Mouse (Mus musculus) hindbrain, embryonic 16.5 days (tissue): ENCODE results near the gene Zfp593. TPM values are rescaled to one million over a fixed set of nuclear protein-coding genes. Genes with fewer than 3 reads are reported as not detected.
A peak's percentile ranks its signal among the peaks of the same experiment; 100 is the strongest.

ENCODE experiments used
- ATAC-seq: fragments of 200-750 bp; cut with Nextera tagmentation; 2 replicates; pipeline ENCODE4 v1.8.0; 2017; ENCODE audit warnings: moderate TSS enrichment, moderate library complexity
- H3K27ac ChIP-seq: fragments of 300-500 bp; sonication (generic); 2 replicates; pipeline ENCODE4 v1.5.1; 2014; ENCODE audit warnings: low read depth, mild to moderate bottlenecking, control low read depth, low read length, moderate library complexity
- H3K27me3 ChIP-seq: fragments of 300-500 bp; sonication (generic); replicated peaks from 2 replicates; pipeline ENCODE4 v1.6.1; 2014; ENCODE audit warnings: low read length; ENCODE audit not compliant: control insufficient read depth, insufficient read depth
- H3K36me3 ChIP-seq: fragments of 300-500 bp; sonication (generic); 2 replicates; pipeline ENCODE4 v1.6.1; 2014; ENCODE audit warnings: mild to moderate bottlenecking, low read length, moderate library complexity, mixed read lengths; ENCODE audit not compliant: control insufficient read depth, insufficient read depth
- H3K4me1 ChIP-seq: fragments of 300-500 bp; sonication (generic); 2 replicates; pipeline ENCODE4 v1.6.1; 2014; ENCODE audit warnings: low read depth, low read length; ENCODE audit not compliant: control insufficient read depth, insufficient read depth
- H3K4me2 ChIP-seq: fragments of 300-500 bp; sonication (generic); 2 replicates; pipeline ENCODE4 v1.6.1; 2014; ENCODE audit warnings: mild to moderate bottlenecking, low read length, control low read depth, moderate library complexity
- H3K4me3 ChIP-seq: fragments of 300-500 bp; sonication (generic); 2 replicates; pipeline ENCODE4 v1.5.1; 2014; ENCODE audit warnings: mild to moderate bottlenecking, low read length, control low read depth, moderate library complexity
- H3K9ac ChIP-seq: fragments of 300-500 bp; sonication (generic); 2 replicates; pipeline ENCODE4 v1.6.1; 2014; ENCODE audit warnings: low read depth, mild to moderate bottlenecking, control low read depth, low read length, moderate library complexity
- H3K9me3 ChIP-seq: fragments of 300-500 bp; sonication (generic); 2 replicates; pipeline ENCODE4 v1.6.1; 2014; ENCODE audit warnings: mild to moderate bottlenecking, low read length, moderate library complexity; ENCODE audit not compliant: control insufficient read depth
- WGBS: fragments of 180-500 bp; shearing (Covaris S2); extraction: QIAGEN DNeasy Blood & Tissue Kit; methylation state at CpG from one replicate; pipeline ENCODE4 v1.1.7; 2014; 5-methylcytosine and 5-hydroxymethylcytosine counted together
- polyA plus RNA-seq: library from polyadenylated mRNA; unstranded; fragments of >200 nt; fragmentation: Nextera tagmentation; extraction: Ambion mirVana; gene quantifications from 2 replicates; pipeline ENCODE4 v1.2.1, GENCODE M21; 2015

Gene Zfp593
- polyA plus RNA-seq, 1 experiment from 2014 or later: 13.3 TPM

DNA sequence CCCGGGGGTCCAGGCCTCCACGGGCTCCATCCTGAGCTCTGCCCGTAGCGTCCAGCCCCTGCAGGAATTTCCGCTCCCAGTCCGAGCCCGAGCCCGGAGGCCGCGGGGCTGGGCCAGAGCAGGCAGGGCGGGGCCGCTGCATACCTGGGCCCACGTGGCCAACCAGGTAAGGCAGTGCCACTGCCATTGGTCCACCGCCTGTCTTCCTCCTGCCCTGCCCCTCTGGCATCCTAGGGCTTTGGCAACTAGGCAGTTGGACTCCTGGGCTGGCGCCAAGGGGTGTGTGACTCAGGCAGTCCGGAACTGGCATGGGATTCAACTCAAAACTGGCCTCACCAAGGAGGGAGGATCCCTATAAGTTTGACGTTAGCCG is 7.1 kb downstream of the Zfp593 start, which contains the start of gene Cnksr1:
Gene Cnksr1 (minus strand): TSS at position 121 of the 373 bp plus-strand sequence.
- Histone ChIP-seq H3K27ac (no peak within 1 kb of the TSS), H3K36me3 (no peaks in the 10 kb centered on the region), H3K9me3 (no peaks in the 10 kb centered on the region), H3K4me2 (peak within 1 kb of the TSS; percentile 48), H3K27me3 (peaks cover 14% of the 10 kb centered on the region), H3K4me1 (peaks cover 9% of the 10 kb centered on the region), H3K9ac (peak within 1 kb of the TSS; percentile 27), H3K4me3 (peak within 1 kb of the TSS; percentile 8; the same call in 1 of the 2 replicates)
- ATAC-seq: no peak
- 4% methylated on average over 18 of the region's 18 CpGs for WGBS

DNA sequence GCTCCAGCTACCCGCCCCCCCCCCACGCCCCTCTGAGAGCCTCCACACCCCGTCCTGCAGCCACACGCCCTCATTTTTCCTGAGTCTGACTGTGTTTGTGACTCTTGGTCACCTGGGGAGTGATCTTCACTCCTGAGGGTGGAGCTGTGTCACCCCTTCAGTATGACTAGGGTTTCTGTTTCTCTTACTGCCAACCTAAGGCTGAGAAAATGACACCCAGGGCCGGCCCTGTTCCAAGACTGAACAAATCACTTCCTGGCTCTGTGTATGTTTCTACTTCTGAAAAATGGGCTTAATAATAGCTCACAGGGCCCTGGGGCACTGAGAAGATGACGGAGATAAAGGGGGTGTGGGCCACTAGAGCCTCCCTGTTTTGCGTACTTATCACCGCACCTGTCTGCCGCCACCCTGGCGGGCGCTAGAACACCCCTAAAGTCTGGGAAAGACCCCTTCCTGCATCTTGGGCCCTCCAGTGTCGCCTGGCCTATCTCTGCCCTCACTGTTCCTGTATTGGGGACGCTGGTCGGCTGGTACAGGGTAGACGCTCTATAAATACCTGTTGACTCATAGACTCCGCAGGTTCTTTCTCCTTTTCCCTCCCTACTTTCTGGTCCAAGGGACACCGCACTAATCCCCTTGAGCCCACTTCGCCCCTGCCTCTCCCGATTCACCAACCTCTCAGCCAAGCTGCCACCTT is 7.7 kb downstream of the Zfp593 start:
- H3K4me3 ChIP-seq: no peak overlapping the region
- H3K36me3 ChIP-seq: no peaks in the 10 kb centered on the region
- ATAC-seq: no peak
- peaks cover 9% of the 10 kb centered on the region for H3K4me1 ChIP-seq
- H3K27ac ChIP-seq: no peak overlapping the region
- H3K27me3 ChIP-seq: peaks cover 14% of the 10 kb centered on the region
- H3K9me3 ChIP-seq: no peaks in the 10 kb centered on the region
- H3K4me2 ChIP-seq: peak overlapping the region; percentile 48
- H3K9ac ChIP-seq: no peak overlapping the region; the same call in 1 of the 2 replicates
- WGBS: 31% methylated on average over 19 of the region's 19 CpGs

DNA sequence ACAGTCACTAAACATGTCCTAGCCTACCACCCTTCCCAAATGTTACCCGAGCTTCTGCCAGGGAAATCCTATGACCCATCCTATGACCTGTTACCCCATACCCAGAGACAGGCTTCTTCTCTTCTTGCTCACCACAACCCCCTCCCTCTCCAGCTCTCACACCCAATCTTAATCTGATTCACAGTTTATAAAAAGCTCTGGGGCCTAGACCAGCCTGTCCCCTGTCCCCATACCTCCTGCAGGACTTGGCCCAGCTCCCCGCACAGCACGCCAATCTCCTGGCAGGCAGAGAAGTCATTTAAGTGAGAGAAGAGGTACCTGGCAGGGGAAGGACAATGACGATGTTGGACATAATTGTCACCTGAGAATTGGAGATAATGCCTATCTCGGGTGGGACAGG is 10.5 kb downstream of the Zfp593 start:
- H3K9me3 ChIP-seq: no peaks in the 10 kb centered on the region
- H3K4me2 ChIP-seq: no peak overlapping the region
- WGBS: 88% methylated on average over 5 of the region's 5 CpGs
- H3K4me1 ChIP-seq: peaks cover 9% of the 10 kb centered on the region
- no peaks in the 10 kb centered on the region for H3K36me3 ChIP-seq
- H3K27me3 ChIP-seq: peaks cover 14% of the 10 kb centered on the region
- H3K27ac ChIP-seq: no peak overlapping the region
- no peak overlapping the region for H3K4me3 ChIP-seq
- H3K9ac ChIP-seq: no peak overlapping the region
- no peak for ATAC-seq

DNA sequence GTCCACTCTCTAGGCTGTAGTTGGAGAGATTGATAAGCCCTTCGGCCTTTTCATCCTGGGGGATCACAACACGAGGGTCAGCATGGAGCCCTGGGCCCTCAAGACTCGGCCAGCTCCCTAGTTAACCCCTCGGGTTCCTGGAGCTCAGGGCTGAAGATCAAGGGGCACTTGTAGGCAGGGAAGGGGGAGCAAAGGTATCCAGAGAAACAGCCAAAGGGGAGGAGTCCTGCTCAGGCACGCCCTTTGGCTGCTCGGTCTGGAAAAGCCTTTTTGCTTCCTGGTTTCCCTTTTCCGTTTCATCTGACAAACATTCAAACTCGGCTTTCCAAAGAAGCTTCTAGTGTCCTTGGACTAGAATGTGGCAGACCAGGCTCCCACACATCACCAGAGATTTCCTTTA is 15.0 kb downstream of the Zfp593 start:
- Histone ChIP-seq H3K4me1 (no peaks in the 10 kb centered on the region), H3K4me2 (no peak overlapping the region), H3K27me3 (no peaks in the 10 kb centered on the region), H3K4me3 (no peak overlapping the region), H3K9ac (no peak overlapping the region), H3K9me3 (no peaks in the 10 kb centered on the region), H3K27ac (no peak overlapping the region), H3K36me3 (no peaks in the 10 kb centered on the region)
- WGBS: 41% methylated on average over 8 of the region's 8 CpGs
- no peak for ATAC-seq

DNA sequence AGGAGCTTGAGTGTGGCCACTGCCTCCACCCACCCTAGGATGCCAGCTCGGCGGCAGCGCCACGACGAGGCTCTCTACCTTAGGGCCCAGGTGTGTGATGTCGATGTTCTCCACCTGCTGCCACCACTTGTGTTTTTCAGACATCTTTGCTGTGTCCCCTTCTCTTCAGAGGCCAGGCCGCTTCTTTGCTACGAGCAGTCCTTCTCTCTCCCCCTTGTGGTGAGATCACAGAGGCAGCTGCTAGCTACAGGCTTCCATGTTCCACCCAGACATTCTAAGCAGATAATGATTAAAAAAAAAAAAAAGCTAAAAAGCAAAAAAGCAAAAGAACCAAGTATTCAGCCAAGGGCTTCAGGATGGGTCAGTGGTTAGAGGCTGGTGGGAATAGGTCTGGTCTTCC is 18.2 kb downstream of the Zfp593 start, which contains the start of gene Catsper4:
Gene Catsper4 (minus strand): TSS at position 190 of the 400 bp plus-strand sequence.
- no peaks in the 10 kb centered on the region for H3K9me3 ChIP-seq
- ATAC-seq: no peak
- no peaks in the 10 kb centered on the region for H3K4me1 ChIP-seq
- H3K4me2 ChIP-seq: no peak within 1 kb of the TSS
- no peak within 1 kb of the TSS for H3K4me3 ChIP-seq
- no peak within 1 kb of the TSS for H3K27ac ChIP-seq
- H3K36me3 ChIP-seq: no peaks in the 10 kb centered on the region
- H3K9ac ChIP-seq: no peak within 1 kb of the TSS
- H3K27me3 ChIP-seq: no peaks in the 10 kb centered on the region
- 76% methylated on average over 8 of the region's 8 CpGs for WGBS

DNA sequence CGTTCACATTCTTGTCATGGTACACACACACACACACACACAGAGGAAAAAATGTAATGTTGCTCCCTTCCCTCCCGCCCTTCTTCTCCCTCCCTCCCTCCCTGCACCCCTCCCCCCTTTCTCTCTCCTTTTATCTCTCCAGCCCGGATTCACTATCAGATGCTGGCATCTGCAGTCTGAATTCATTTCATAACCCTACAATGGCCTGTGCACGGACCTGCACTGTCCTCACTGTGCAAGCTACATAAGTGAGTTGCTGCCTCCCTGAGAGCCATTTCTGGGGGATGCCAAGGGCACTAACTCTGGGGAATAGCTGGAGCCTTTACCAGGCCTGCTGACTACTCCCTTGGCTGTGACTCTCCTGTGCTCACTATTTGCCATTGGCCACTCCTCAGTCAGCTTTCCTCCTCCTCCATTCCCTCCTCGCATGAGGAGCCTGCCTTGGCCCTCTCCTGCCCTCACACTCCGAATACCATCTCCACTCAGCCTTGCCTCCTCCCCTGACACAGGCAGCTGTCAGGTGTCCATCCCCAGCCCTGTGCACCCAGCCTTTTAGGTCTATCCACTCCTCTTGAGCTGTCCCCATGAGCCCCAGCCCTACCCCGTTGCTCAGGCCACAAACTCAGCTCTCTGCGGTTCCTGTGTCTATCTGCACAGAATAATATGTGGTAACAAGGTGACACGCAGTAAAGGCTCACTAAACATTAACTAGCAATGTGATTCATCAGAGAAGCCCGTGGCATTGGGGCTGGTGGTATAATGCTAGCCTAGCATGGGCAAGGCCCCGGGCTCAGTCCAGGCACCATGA is 22.4 kb downstream of the Zfp593 start:
- H3K9me3 ChIP-seq: no peaks in the 10 kb centered on the region
- no peak overlapping the region for H3K4me3 ChIP-seq
- no peak overlapping the region for H3K27ac ChIP-seq
- H3K27me3 ChIP-seq: no peaks in the 10 kb centered on the region
- no peaks in the 10 kb centered on the region for H3K4me1 ChIP-seq
- no peak overlapping the region for H3K4me2 ChIP-seq
- H3K9ac ChIP-seq: no peak overlapping the region
- no peak for ATAC-seq
- WGBS: 69% methylated on average over 11 of the region's 11 CpGs
- no peaks in the 10 kb centered on the region for H3K36me3 ChIP-seq

DNA sequence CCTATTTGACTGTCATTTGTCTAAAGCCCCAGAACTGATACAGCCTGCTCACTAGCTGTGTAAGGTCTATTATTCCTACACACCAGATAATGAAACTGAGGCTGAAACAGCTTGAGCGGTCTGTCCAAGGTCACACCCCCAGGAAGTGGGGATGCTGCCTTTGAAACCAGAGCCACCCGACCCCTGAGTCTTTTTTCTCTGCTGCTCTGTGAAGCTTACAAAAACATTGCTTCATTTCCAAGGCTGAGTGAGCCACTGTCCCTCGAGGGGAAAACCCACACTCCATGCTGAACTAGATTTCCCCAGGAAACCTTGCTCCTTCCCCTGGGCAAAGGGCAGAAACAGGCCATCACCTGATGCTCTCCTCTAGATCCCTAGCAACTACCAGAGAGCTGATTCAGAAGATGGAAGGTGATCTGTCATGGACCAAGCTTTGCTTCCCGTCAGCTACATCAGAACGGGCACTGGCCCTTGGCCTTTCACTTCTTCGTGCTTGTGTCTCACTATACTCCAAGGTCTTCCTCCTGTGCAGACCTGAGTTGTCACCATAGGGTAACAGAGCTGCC is 38.8 kb downstream of the Zfp593 start:
- Histone ChIP-seq H3K4me3 (no peak overlapping the region), H3K27ac (no peak overlapping the region), H3K36me3 (no peaks in the 10 kb centered on the region), H3K9me3 (no peaks in the 10 kb centered on the region), H3K4me1 (no peaks in the 10 kb centered on the region), H3K9ac (no peak overlapping the region), H3K27me3 (no peaks in the 10 kb centered on the region), H3K4me2 (no peak overlapping the region)
- no peak for ATAC-seq
- 66% methylated on average over 6 of the region's 6 CpGs for WGBS

DNA sequence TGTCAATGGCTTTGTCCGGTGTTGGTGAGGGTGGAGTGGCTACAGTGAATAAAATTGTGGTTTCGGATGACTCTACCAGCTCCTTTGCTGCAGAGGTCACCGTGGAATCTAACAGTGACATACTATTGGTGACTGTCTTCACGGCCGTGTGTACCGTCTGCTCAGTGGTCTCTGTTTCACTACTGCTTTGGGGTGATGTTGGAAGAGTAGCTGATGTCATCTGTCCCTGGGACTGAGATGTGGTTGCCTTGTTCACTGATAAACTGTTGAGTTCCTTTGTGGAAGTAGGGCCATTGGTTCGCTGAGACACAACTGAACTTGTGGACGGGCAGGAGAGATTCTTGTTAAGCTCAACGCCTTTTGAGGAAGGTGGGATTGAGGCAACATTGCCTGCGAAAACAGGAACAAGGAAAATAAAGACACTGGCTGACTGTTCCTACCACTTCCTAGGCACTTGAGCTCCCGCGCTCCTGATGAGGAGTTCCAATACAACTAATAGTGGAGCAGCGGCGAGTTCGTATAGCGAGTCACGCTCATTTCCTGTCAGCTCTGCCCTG is 42.0 kb downstream of the Zfp593 start:
- ATAC-seq: no peak
- H3K36me3 ChIP-seq: no peaks in the 10 kb centered on the region
- H3K9me3 ChIP-seq: no peaks in the 10 kb centered on the region
- 91% methylated on average over 17 of the region's 17 CpGs for WGBS
- H3K4me1 ChIP-seq: no peaks in the 10 kb centered on the region
- no peak overlapping the region for H3K27ac ChIP-seq
- H3K4me3 ChIP-seq: no peak overlapping the region
- no peak overlapping the region for H3K4me2 ChIP-seq
- H3K27me3 ChIP-seq: no peaks in the 10 kb centered on the region
- no peak overlapping the region for H3K9ac ChIP-seq

DNA sequence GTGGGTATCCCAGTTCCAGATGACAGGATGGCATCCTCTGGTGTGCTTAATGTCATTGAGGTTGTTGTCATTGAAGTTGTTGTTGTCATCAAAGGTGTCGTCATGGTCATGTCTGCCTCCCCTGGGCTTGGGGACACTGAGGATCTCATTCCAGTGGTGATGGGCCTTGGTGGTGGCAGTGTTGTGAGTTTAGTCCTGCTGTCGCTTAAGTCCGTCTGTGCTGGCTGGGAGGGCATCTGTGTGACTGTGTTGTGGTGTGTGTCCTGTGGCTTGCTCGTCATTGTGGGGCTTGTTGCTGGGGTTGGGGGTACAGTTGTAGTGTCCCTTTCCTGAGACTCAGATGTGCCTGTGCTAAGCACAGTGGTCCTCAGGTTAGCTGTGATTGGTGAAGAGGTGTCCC is 42.5 kb downstream of the Zfp593 start, which contains the start of gene Gm7534:
Gene Gm7534 (minus strand): TSS at position 101 of the 400 bp plus-strand sequence.
- Histone ChIP-seq H3K27ac (no peak within 1 kb of the TSS), H3K9me3 (no peaks in the 10 kb centered on the region), H3K27me3 (no peaks in the 10 kb centered on the region), H3K36me3 (no peaks in the 10 kb centered on the region), H3K4me3 (no peak within 1 kb of the TSS), H3K4me2 (no peak within 1 kb of the TSS), H3K4me1 (no peaks in the 10 kb centered on the region), H3K9ac (no peak within 1 kb of the TSS)
- WGBS: 85% methylated on average over 4 of the region's 4 CpGs
- no peak for ATAC-seq
